Mouse (Mus musculus) embryonic fibroblast, embryonic 13.5 days (primary cell): ENCODE results near the gene Fam189a2. TPM values are rescaled to one million over a fixed set of nuclear protein-coding genes. Genes with fewer than 3 reads are reported as not detected.

ENCODE experiments used
- H3K27ac ChIP-seq: 2 replicates; pipeline ENCODE4 v1.5.1; 2012; ENCODE audit warnings: low read length, control low read depth, inconsistent platforms; ENCODE audit not compliant: insufficient read depth
- H3K4me1 ChIP-seq: 2 replicates; pipeline ENCODE4 v1.6.1; 2011; ENCODE audit warnings: low read length; ENCODE audit not compliant: control insufficient read depth, insufficient read depth
- H3K4me3 ChIP-seq: 2 replicates; pipeline ENCODE4 v1.5.1; 2011; ENCODE audit warnings: mild to moderate bottlenecking, control low read depth, low read length; ENCODE audit not compliant: insufficient read depth
- CTCF ChIP-seq: IDR thresholded peaks from 2 replicates; pipeline ENCODE4 v1.5.1; 2011; ENCODE audit warnings: mild to moderate bottlenecking, control low read depth, low read length, moderate library complexity, borderline replicate concordance; ENCODE audit not compliant: insufficient read depth
- POLR2A ChIP-seq: IDR thresholded peaks from 2 replicates; pipeline ENCODE4 v1.6.1; 2011; ENCODE audit warnings: low read depth, mild to moderate bottlenecking, control low read depth, low read length, moderate library complexity
- polyA plus RNA-seq: library from polyadenylated mRNA; stranded (reverse); fragments of >200 nt; gene quantifications from 2 replicates; pipeline ENCODE4 v1.2.4, GENCODE M21; 2011; ENCODE audit warnings: low read depth; ENCODE audit not compliant: missing spikeins, insufficient read length

Fam189a2 gene
- polyA plus RNA-seq, 1 experiment, result 0.35 TPM

GRCm38 (mm10) chr19:23946751-23947150 is 84.1 kb downstream of the Fam189a2 start:
- TF ChIP-seq CTCF (no peak), POLR2A (no peak)
- Histone ChIP-seq H3K27ac (no peak overlapping the region), H3K4me3 (no peak overlapping the region), H3K4me1 (no peaks in the 10 kb centered on the region)

- TF ChIP-seq POLR2A, result no peak
- TF ChIP-seq CTCF, result no peak
- H3K27ac ChIP-seq, result no peak overlapping the region
- no peaks in the 10 kb centered on the region for H3K4me1 ChIP-seq
- H3K4me3 ChIP-seq, result no peak overlapping the region
These were observed 84.7 kb downstream of the Fam189a2 start for GRCm38 (mm10) chr19:23946026-23946685.

- Histone ChIP-seq H3K27ac (no peak overlapping the region), H3K4me3 (no peak overlapping the region), H3K4me1 (no peaks in the 10 kb centered on the region)
- TF ChIP-seq CTCF (no peak), POLR2A (no peak)
These were observed 87.9 kb downstream of the Fam189a2 start for GRCm38 (mm10) chr19:23942886-23943285.

- H3K4me1 ChIP-seq, result no peaks in the 10 kb centered on the region
- no peak for TF ChIP-seq POLR2A
- no peak for TF ChIP-seq CTCF
- no peak overlapping the region for H3K4me3 ChIP-seq
- no peak overlapping the region for H3K27ac ChIP-seq
These were observed 89.3 kb downstream of the Fam189a2 start for GRCm38 (mm10) chr19:23941422-23941949.

GRCm38 (mm10) chr19:23930826-23931225 is 100.0 kb downstream of the Fam189a2 start:
- TF ChIP-seq POLR2A (no peak), CTCF (no peak)
- Histone ChIP-seq H3K4me3 (no peak overlapping the region), H3K27ac (no peak overlapping the region), H3K4me1 (no peaks in the 10 kb centered on the region)

- no peaks in the 10 kb centered on the region for H3K4me1 ChIP-seq
- H3K4me3 ChIP-seq, result no peak overlapping the region
- H3K27ac ChIP-seq, result no peak overlapping the region
- no peak for TF ChIP-seq CTCF
- no peak for TF ChIP-seq POLR2A
These were observed 105.3 kb downstream of the Fam189a2 start for GRCm38 (mm10) chr19:23925541-23925940.

GRCm38 (mm10) chr19:23924791-23925190 is 106.0 kb downstream of the Fam189a2 start:
- no peak overlapping the region for H3K27ac ChIP-seq
- H3K4me3 ChIP-seq, result no peak overlapping the region
- TF ChIP-seq POLR2A, result no peak
- no peak for TF ChIP-seq CTCF
- H3K4me1 ChIP-seq, result no peaks in the 10 kb centered on the region

- no peaks in the 10 kb centered on the region for H3K4me1 ChIP-seq
These were observed 106.8 kb downstream of the Fam189a2 start for GRCm38 (mm10) chr19:23924057-23924456.

More at GRCm38 (mm10) chr19:23924057-23924456, 106.8 kb downstream of the Fam189a2 start:
- no peak for TF ChIP-seq POLR2A
- H3K4me3 ChIP-seq, result no peak overlapping the region
- H3K27ac ChIP-seq, result no peak overlapping the region

Other genes with a start within 250 kb of the Fam189a2 start
- 8.5 and 12.3 TPM in 2 replicates for gene Tjp2, start 194.0 kb upstream of the Fam189a2 start, polyA plus RNA-seq
- 5.9 and 7.9 TPM in 2 replicates for gene Fxn, start 249.6 kb upstream of the Fam189a2 start, polyA plus RNA-seq